Mouse (Mus musculus) layer of hippocampus, adult 18-20 months (tissue): ENCODE data around the gene Ankrd42. TPM values are rescaled to one million over a fixed set of nuclear protein-coding genes. Genes with fewer than 3 reads are reported as not detected.

Source experiments
- DNase-seq, 2 experiments: peaks; one replicate each; pipeline ENCODE4 v3.0.0; 2022; ENCODE audit warnings: low spot score in 2 of 2
- long read RNA-seq: library from polyadenylated mRNA; stranded (forward); transcript quantifications from one replicate; pipeline ENCODE4 v2.0.0, GENCODE M21; 2021
- total RNA-seq, 2 experiments: library from RNA; stranded (reverse); gene quantifications; 2 replicates each; pipeline ENCODE4 v1.2.3; 2021

Ankrd42 gene
- total RNA-seq = 10 to 100 TPM; 16.3 to 17.1 TPM
- long read RNA-seq, transcript Ankrd42-202 (12 exons, 2,782 nt) = major isoform, 12 of 18 reads
- long read RNA-seq, partial matches to known transcripts = 1 of 18 reads
- long read RNA-seq, other reads (novel, unspliced or antisense) = 5 of 18 reads

GRCm38 (mm10) chr7:92637021-92637625, at the start of gene Ankrd42:
Gene Ankrd42 (minus strand): TSS chr7:92637142.
- DNase-seq = peak; percentile 88 to 95

GRCm38 (mm10) chr7:92677346-92677745, 40.4 kb upstream of the Ankrd42 start:
- no peak for DNase-seq

DNA sequence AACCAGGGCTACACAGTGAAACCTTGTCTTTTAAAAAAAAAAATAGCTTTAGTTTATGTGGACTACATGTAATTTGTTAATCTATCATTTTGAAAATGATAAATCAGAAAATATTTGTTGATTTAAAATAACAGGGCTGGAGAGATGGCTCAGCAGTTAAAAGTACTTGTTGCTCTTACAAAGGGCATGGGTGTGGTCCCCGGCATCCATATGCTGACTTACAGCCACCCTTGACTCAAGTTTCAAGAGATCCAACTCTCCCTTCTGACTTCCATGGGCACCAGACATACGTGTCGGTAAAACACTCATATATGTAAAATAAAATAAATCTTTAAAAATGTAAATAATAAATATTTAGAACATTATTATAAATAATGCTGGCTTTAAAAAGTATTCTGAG, 38.2 kb upstream of the Ankrd42 start:
- DNase-seq = no peak

- DNase-seq = peak; percentile 95 to 97
These were observed 32.8 kb upstream of the Ankrd42 start, which contains the start of gene Pcf11 for GRCm38 (mm10) chr7:92669507-92670471. Gene Pcf11 (minus strand): TSS chr7:92669934.

DNA sequence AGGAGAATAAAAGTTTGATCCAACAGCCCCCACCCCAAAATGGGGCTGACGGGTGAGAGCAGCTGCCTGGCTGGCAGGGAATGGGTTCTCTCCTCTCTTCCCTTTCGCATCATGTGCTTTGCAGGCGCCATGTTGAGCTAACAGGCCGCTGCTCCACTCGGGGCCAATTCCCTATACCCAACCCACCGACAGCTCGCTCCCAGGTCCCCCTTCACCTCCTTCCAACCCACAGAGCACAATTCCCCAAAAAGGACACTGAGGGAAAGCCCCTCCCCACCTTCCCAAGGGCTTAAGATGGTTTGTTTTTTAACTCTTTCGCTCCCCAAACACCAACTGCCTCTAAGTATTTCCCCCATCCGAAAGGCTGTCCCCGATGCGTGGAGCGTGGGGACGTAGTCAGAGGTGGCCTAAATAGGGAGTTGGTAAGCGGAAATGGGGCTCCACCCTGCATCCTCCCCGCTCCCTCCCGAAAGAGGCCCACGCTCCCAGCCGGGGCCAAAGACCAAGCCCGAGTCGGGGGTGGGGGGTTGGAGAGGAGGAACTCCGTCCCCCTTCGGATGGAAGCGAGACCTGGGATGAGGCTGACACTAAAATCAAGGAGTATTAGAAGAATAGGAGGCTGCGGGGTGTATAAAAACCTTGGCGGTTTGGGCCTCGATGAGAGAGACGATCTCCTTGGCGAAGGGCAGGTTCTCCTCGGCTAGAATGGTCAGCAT, 32.0 kb upstream of the Ankrd42 start:
- DNase-seq = peak; percentile 42 to 65

DNA sequence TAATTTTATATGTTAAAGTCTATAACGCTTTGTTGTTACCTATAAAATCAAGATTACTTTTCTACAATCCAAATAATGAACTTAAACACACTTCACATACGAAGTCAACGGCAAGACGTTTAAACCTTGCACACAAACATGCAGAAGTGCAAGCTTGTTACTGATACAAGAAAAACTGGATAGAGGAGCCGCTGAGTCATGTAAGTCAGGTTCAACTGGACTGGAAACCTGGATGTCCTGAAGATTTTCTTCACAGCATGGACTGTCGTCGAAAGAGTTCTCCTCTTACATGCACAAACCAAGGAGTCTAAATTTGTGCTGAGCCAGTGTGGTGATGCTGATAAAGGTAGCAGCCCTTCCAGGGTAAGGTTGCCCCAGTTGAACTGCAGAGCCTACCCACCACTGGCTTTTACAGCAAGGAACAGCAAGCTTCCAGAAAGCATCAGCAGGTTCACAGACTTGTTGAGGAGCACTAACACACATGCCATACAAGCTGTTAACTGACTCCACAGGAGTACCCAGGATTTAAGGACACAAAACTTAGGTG, 29.4 kb upstream of the Ankrd42 start:
- no peak for DNase-seq

GRCm38 (mm10) chr7:92658050-92658449, 21.1 kb upstream of the Ankrd42 start:
- DNase-seq = no peak

- DNase-seq = no peak
These were observed 19.4 kb upstream of the Ankrd42 start for GRCm38 (mm10) chr7:92656386-92656785.

- DNase-seq = no peak
These were observed 16.4 kb upstream of the Ankrd42 start for GRCm38 (mm10) chr7:92653329-92653728.

DNA sequence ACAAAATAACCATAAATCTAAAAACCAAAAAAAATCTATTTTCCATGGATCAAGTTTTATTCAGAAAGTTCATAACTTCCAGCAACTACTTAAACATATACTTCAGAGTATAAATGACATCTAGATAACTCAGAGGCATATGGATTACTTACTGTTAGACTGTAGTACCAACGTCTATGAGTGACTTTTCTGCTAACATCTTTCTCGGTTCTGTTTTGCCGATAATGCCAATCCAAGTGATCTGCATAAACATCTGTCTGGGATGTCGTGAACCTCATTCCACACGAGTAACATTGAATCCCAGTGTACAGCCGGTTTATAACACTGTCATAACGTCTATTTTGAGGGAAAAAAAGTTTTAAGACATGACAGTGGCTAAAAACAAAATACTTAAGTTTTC, 10.8 kb upstream of the Ankrd42 start:
- DNase-seq = no peak

- DNase-seq = no peak
These were observed 5.4 kb upstream of the Ankrd42 start for GRCm38 (mm10) chr7:92642358-92642757.

DNA sequence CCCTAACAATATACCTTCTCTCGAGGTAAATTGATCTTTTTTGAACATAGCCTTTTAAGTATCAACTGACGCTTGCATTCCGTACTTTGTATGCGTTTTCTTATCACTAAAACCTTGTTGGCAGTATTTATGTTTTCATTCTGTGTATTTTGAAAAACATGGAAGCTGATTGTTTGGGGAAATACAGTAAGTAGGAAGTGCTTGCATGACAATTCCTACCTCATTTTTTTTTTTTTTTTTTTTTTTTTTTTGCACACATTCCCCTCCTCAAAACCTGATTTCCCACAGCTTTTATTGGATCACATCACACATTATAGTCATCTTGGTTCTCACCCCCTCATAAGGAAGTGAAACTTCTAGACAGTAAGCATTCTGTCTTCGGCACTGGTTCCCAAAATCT, 1.1 kb upstream of the Ankrd42 start:
- no peak for DNase-seq

- DNase-seq = no peak
These were observed 489 bp downstream of the Ankrd42 start for GRCm38 (mm10) chr7:92636295-92637011.

DNA sequence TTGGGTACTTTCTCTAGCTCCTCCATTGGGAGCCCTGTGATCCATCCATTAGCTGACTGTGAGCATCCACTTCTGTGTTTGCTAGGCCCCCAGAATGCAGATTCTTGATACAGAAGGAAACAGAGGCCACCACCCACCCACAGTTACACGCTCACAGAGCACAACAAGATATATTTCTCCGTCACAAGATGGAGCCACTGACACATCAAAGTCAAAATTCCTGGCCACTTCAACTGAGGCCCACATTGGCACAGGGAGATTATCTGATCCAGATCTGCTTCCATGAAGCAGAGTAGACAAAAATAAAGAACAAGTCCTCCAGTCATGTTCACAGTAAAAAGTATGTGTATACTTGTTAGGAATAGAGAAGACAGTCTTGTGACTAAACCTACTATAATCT, 6.8 kb downstream of the Ankrd42 start:
- peak; percentile 42 to 62 for DNase-seq

GRCm38 (mm10) chr7:92624488-92624887, 12.5 kb downstream of the Ankrd42 start:
- DNase-seq = no peak

DNA sequence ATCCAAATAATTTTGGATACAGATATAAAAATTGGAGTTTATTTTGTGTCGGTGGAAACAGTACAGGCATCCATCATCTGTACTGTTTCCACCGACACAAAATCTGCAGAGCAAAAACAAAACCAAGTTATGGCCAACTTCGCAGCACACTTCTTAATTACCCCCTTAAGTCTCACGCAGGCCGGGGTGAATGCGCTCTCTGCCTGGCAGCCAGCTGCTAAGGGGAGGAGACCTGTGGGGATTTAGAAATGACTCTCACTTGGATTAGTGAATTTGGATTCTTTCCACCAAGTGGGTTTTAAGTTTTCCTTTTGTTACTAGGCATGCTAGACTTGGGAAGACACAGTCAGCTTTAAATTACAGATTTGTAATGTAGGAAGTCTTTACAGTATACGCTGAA, 26.1 kb downstream of the Ankrd42 start:
- no peak for DNase-seq

- no peak for DNase-seq
These were observed 32.0 kb downstream of the Ankrd42 start for GRCm38 (mm10) chr7:92604961-92605360.

GRCm38 (mm10) chr7:92590842-92591241, 46.1 kb downstream of the Ankrd42 start:
- no peak for DNase-seq

GRCm38 (mm10) chr7:92589986-92590385, 47.0 kb downstream of the Ankrd42 start:
- DNase-seq = no peak

- DNase-seq = no peak
These were observed 53.4 kb downstream of the Ankrd42 start for GRCm38 (mm10) chr7:92583567-92583966.
